Mouse (Mus musculus) heart, adult 2 months (tissue): ENCODE measurements around the gene Abca13.

Experiments used
- CTCF ChIP-seq: fragments of 200-600 bp; IDR thresholded peaks from 2 replicates; pipeline ENCODE4 v1.8.1; 2022; ENCODE audit warnings: antibody characterized with exemption, mild to moderate bottlenecking, moderate library complexity
- EP300 ChIP-seq: fragments of 200-500 bp; IDR thresholded peaks from 2 replicates; pipeline ENCODE4 v1.6.1; 2011; ENCODE audit warnings: low read depth, low read length, control low read depth; ENCODE audit not compliant: insufficient read depth
- POLR2A ChIP-seq: fragments of 200-500 bp; IDR thresholded peaks from 2 replicates; pipeline ENCODE4 v1.6.1; 2011; ENCODE audit warnings: mild to moderate bottlenecking, low read depth, low read length, control low read depth; ENCODE audit not compliant: insufficient read depth

- TF ChIP-seq CTCF, result no peak
- TF ChIP-seq POLR2A, result no peak
- TF ChIP-seq EP300, result no peak
Observed at GRCm38 (mm10) chr11:9146683-9147082, 45.1 kb upstream of the Abca13 start.
